Mouse (Mus musculus): ENCODE results near the gene Dkk1. TPM values are rescaled to one million over a fixed set of nuclear protein-coding genes. Genes with fewer than 3 reads are reported as not detected.
A peak's percentile ranks its signal among the peaks of the same experiment; 100 is the strongest.

Gene Dkk1
- polyA plus RNA-seq (2014; fragmentation: Nextera tagmentation; extraction: Ambion mirVana) = 2.7 and 2.9 TPM in 2 replicates

- Histone ChIP-seq H3K4me2 (ENCODE audit: low read depth, low read length, severe bottlenecking) (peak within 1 kb of the TSS; percentile 55), H3K27ac (ENCODE audit: low read depth, low read length) (no peak within 1 kb of the TSS), H3K9ac (ENCODE audit: low read length) (no peak within 1 kb of the TSS), H3K9me3 (ENCODE audit: control insufficient read depth, low read length) (no peaks in the 10 kb centered on the region), H3K27me3 (ENCODE audit: control insufficient read depth, insufficient read depth, low read length) (peaks cover 49% of the 10 kb centered on the region), H3K4me3 (ENCODE audit: low read depth, low read length) (peak within 1 kb of the TSS; percentile 28), H3K36me3 (ENCODE audit: control insufficient read depth, insufficient read depth, low read length) (no peaks in the 10 kb centered on the region), H3K4me1 (replicated peaks; ENCODE audit: control insufficient read depth, insufficient read depth, low read length) (peaks cover 10% of the 10 kb centered on the region; the same call in 1 of the 2 replicates)
- WGBS = under 1% methylated on average over 26 of the region's 26 CpGs
- DNase-seq (ENCODE audit: low spot score) (peak; percentile 86), ATAC-seq (replicated peaks; ENCODE audit: low FRiP score) (peak; percentile 79)
Observed at GRCm38 (mm10) chr19:30549044-30549853, at the start of gene Dkk1. Gene Dkk1 (minus strand): TSS chr19:30549665.

- DNase-seq (ENCODE audit: low spot score) = no peak
- no peak for ATAC-seq (replicated peaks; ENCODE audit: low FRiP score)
- Histone ChIP-seq H3K9me3 (ENCODE audit: control insufficient read depth, low read length) (no peaks in the 10 kb centered on the region), H3K27me3 (ENCODE audit: control insufficient read depth, insufficient read depth, low read length) (no peaks in the 10 kb centered on the region), H3K27ac (ENCODE audit: low read depth, low read length) (no peak overlapping the region), H3K4me3 (ENCODE audit: low read depth, low read length) (no peak overlapping the region), H3K36me3 (ENCODE audit: control insufficient read depth, insufficient read depth, low read length) (no peaks in the 10 kb centered on the region), H3K4me1 (replicated peaks; ENCODE audit: control insufficient read depth, insufficient read depth, low read length) (no peaks in the 10 kb centered on the region), H3K4me2 (ENCODE audit: low read depth, low read length, severe bottlenecking) (no peak overlapping the region), H3K9ac (ENCODE audit: low read length) (no peak overlapping the region)
- WGBS = 75% methylated on average over 3 of the region's 3 CpGs
Observed at GRCm38 (mm10) chr19:30586366-30586765, 36.9 kb upstream of the Dkk1 start.

GRCm38 (mm10) chr19:30564516-30564915, 15.1 kb upstream of the Dkk1 start:
- no peak for DNase-seq (ENCODE audit: low spot score)
- Histone ChIP-seq H3K4me3 (ENCODE audit: low read depth, low read length) (no peak overlapping the region), H3K9me3 (ENCODE audit: control insufficient read depth, low read length) (no peaks in the 10 kb centered on the region), H3K27me3 (ENCODE audit: control insufficient read depth, insufficient read depth, low read length) (no peaks in the 10 kb centered on the region), H3K36me3 (ENCODE audit: control insufficient read depth, insufficient read depth, low read length) (no peaks in the 10 kb centered on the region), H3K4me2 (ENCODE audit: low read depth, low read length, severe bottlenecking) (no peak overlapping the region), H3K27ac (ENCODE audit: low read depth, low read length) (no peak overlapping the region), H3K9ac (ENCODE audit: low read length) (no peak overlapping the region), H3K4me1 (replicated peaks; ENCODE audit: control insufficient read depth, insufficient read depth, low read length) (no peaks in the 10 kb centered on the region)
- no peak for ATAC-seq (replicated peaks; ENCODE audit: low FRiP score)
- 53% methylated on average over 6 of the region's 6 CpGs for WGBS

- ATAC-seq (replicated peaks; ENCODE audit: low FRiP score) = no peak
- H3K4me2 ChIP-seq (ENCODE audit: low read depth, low read length, severe bottlenecking) = no peak overlapping the region
- WGBS = 89% methylated on average over 3 of the region's 3 CpGs
Observed at GRCm38 (mm10) chr19:30563876-30564275, 14.4 kb upstream of the Dkk1 start.

GRCm38 (mm10) chr19:30558024-30558423, 8.6 kb upstream of the Dkk1 start:
- Histone ChIP-seq H3K9ac (ENCODE audit: low read length) (no peak overlapping the region), H3K27me3 (ENCODE audit: control insufficient read depth, insufficient read depth, low read length) (no peaks in the 10 kb centered on the region), H3K9me3 (ENCODE audit: control insufficient read depth, low read length) (no peaks in the 10 kb centered on the region), H3K4me1 (replicated peaks; ENCODE audit: control insufficient read depth, insufficient read depth, low read length) (no peaks in the 10 kb centered on the region; the same call in 1 of the 2 replicates), H3K4me3 (ENCODE audit: low read depth, low read length) (no peak overlapping the region), H3K36me3 (ENCODE audit: control insufficient read depth, insufficient read depth, low read length) (no peaks in the 10 kb centered on the region), H3K4me2 (ENCODE audit: low read depth, low read length, severe bottlenecking) (no peak overlapping the region), H3K27ac (ENCODE audit: low read depth, low read length) (no peak overlapping the region)
- no peak for DNase-seq (ENCODE audit: low spot score)
- ATAC-seq (replicated peaks; ENCODE audit: low FRiP score) = no peak

More at GRCm38 (mm10) chr19:30563876-30564275, 14.4 kb upstream of the Dkk1 start:
- Histone ChIP-seq H3K4me3 (ENCODE audit: low read depth, low read length) (no peak overlapping the region), H3K27me3 (ENCODE audit: control insufficient read depth, insufficient read depth, low read length) (no peaks in the 10 kb centered on the region), H3K9me3 (ENCODE audit: control insufficient read depth, low read length) (no peaks in the 10 kb centered on the region), H3K9ac (ENCODE audit: low read length) (no peak overlapping the region), H3K36me3 (ENCODE audit: control insufficient read depth, insufficient read depth, low read length) (no peaks in the 10 kb centered on the region), H3K27ac (ENCODE audit: low read depth, low read length) (no peak overlapping the region), H3K4me1 (replicated peaks; ENCODE audit: control insufficient read depth, insufficient read depth, low read length) (no peaks in the 10 kb centered on the region)
- DNase-seq (ENCODE audit: low spot score) = no peak

- no peak overlapping the region for H3K4me3 ChIP-seq (ENCODE audit: low read depth, low read length)
- no peak overlapping the region for H3K27ac ChIP-seq (ENCODE audit: low read depth, low read length)
- ATAC-seq (replicated peaks; ENCODE audit: low FRiP score) (peak; percentile 76), DNase-seq (ENCODE audit: low spot score) (peak; percentile 79)
- H3K27me3 ChIP-seq (ENCODE audit: control insufficient read depth, insufficient read depth, low read length) = peaks cover 17% of the 10 kb centered on the region; the same call in 1 of the 2 replicates
- H3K36me3 ChIP-seq (ENCODE audit: control insufficient read depth, insufficient read depth, low read length) = no peaks in the 10 kb centered on the region
- H3K9me3 ChIP-seq (ENCODE audit: control insufficient read depth, low read length) = no peaks in the 10 kb centered on the region
- H3K9ac ChIP-seq (ENCODE audit: low read length) = 0 out of 2 replicates have a peak overlapping the region, but pooled peaks have one; percentile 9
- H3K4me2 ChIP-seq (ENCODE audit: low read depth, low read length, severe bottlenecking) = peak overlapping the region; percentile 35
- H3K4me1 ChIP-seq (replicated peaks; ENCODE audit: control insufficient read depth, insufficient read depth, low read length) = peaks cover 5% of the 10 kb centered on the region; the same call in 1 of the 2 replicates
- under 1% methylated on average over 12 of the region's 12 CpGs for WGBS
Observed at GRCm38 (mm10) chr19:30554467-30554881, 5.0 kb upstream of the Dkk1 start.

- no peak overlapping the region for H3K9ac ChIP-seq (ENCODE audit: low read length)
- no peak overlapping the region for H3K4me2 ChIP-seq (ENCODE audit: low read depth, low read length, severe bottlenecking)
- no peaks in the 10 kb centered on the region for H3K36me3 ChIP-seq (ENCODE audit: control insufficient read depth, insufficient read depth, low read length)
- H3K4me1 ChIP-seq (replicated peaks; ENCODE audit: control insufficient read depth, insufficient read depth, low read length) = peaks cover 8% of the 10 kb centered on the region; the same call in 1 of the 2 replicates
- no peak overlapping the region for H3K4me3 ChIP-seq (ENCODE audit: low read depth, low read length)
- H3K9me3 ChIP-seq (ENCODE audit: control insufficient read depth, low read length) = no peaks in the 10 kb centered on the region
- no peak for ATAC-seq (replicated peaks; ENCODE audit: low FRiP score)
- 1% methylated on average over 4 of the region's 4 CpGs for WGBS
- H3K27me3 ChIP-seq (ENCODE audit: control insufficient read depth, insufficient read depth, low read length) = peaks cover 23% of the 10 kb centered on the region
- H3K27ac ChIP-seq (ENCODE audit: low read depth, low read length) = no peak overlapping the region
- no peak for DNase-seq (ENCODE audit: low spot score)
Observed at GRCm38 (mm10) chr19:30553740-30554139, 4.3 kb upstream of the Dkk1 start.

- WGBS = 63% methylated on average over 8 of the region's 8 CpGs
- no peaks in the 10 kb centered on the region for H3K36me3 ChIP-seq (ENCODE audit: control insufficient read depth, insufficient read depth, low read length)
- H3K9ac ChIP-seq (ENCODE audit: low read length) = no peak overlapping the region
- ATAC-seq (replicated peaks; ENCODE audit: low FRiP score) = no peak
- H3K9me3 ChIP-seq (ENCODE audit: control insufficient read depth, low read length) = no peaks in the 10 kb centered on the region
- H3K27ac ChIP-seq (ENCODE audit: low read depth, low read length) = no peak overlapping the region
- no peak for DNase-seq (ENCODE audit: low spot score)
- no peak overlapping the region for H3K4me3 ChIP-seq (ENCODE audit: low read depth, low read length)
- peaks cover 10% of the 10 kb centered on the region; the same call in 1 of the 2 replicates for H3K4me1 ChIP-seq (replicated peaks; ENCODE audit: control insufficient read depth, insufficient read depth, low read length)
- H3K4me2 ChIP-seq (ENCODE audit: low read depth, low read length, severe bottlenecking) = no peak overlapping the region
- H3K27me3 ChIP-seq (ENCODE audit: control insufficient read depth, insufficient read depth, low read length) = peaks cover 37% of the 10 kb centered on the region
Observed at GRCm38 (mm10) chr19:30552260-30552659, 2.8 kb upstream of the Dkk1 start.
